Mouse (Mus musculus) 416B (cell line): Measurements from ENCODE around the gene Ascl5.

Experiments used
- DNase-seq: peaks from one replicate; pipeline ENCODE4 v3.0.0; 2011; ENCODE audit warnings: low read depth

Ascl5 gene

GRCm38 (mm10) chr1:136050312-136051012 is at the start of gene Ascl5:
TSS of gene Ascl5 (plus strand) at chr1:136050804.
- DNase-seq, result peak; percentile 54

- DNase-seq, result no peak
Observed at GRCm38 (mm10) chr1:136001438-136001837, 49.2 kb upstream of the Ascl5 start.

GRCm38 (mm10) chr1:136006292-136006748 is 44.3 kb upstream of the Ascl5 start, which contains the start of gene Igfn1:
TSS of gene Igfn1 (minus strand) at chr1:136006342.
- DNase-seq, result no peak

GRCm38 (mm10) chr1:136007211-136008158 is 43.1 kb upstream of the Ascl5 start, which contains the start of gene Tmem9:
TSS of gene Tmem9 (plus strand) at chr1:136008150.
- DNase-seq, result peak; percentile 5

GRCm38 (mm10) chr1:136008159-136008533 is 42.5 kb upstream of the Ascl5 start:
- no peak for DNase-seq

- peak; percentile 28 for DNase-seq
Observed at GRCm38 (mm10) chr1:136010247-136010646, 40.4 kb upstream of the Ascl5 start.

GRCm38 (mm10) chr1:136013513-136013912 is 37.1 kb upstream of the Ascl5 start:
- DNase-seq, result no peak

- DNase-seq, result peak; percentile 85
Observed at GRCm38 (mm10) chr1:136014796-136015502, 35.7 kb upstream of the Ascl5 start.

- no peak for DNase-seq
Observed at GRCm38 (mm10) chr1:136017307-136017706, 33.3 kb upstream of the Ascl5 start.

GRCm38 (mm10) chr1:136017907-136018313 is 32.7 kb upstream of the Ascl5 start:
- DNase-seq, result peak; percentile 83

- DNase-seq, result peak; percentile 6
Observed at GRCm38 (mm10) chr1:136018390-136019189, 32.0 kb upstream of the Ascl5 start.

- no peak for DNase-seq
Observed at GRCm38 (mm10) chr1:136030201-136030600, 20.4 kb upstream of the Ascl5 start.

- DNase-seq, result no peak
Observed at GRCm38 (mm10) chr1:136031697-136032096, 18.9 kb upstream of the Ascl5 start.

- no peak for DNase-seq
Observed at GRCm38 (mm10) chr1:136032961-136033360, 17.6 kb upstream of the Ascl5 start.

- no peak for DNase-seq
Observed at GRCm38 (mm10) chr1:136038746-136039538, 11.7 kb upstream of the Ascl5 start.

GRCm38 (mm10) chr1:136040452-136040851 is 10.2 kb upstream of the Ascl5 start:
- DNase-seq, result no peak

- DNase-seq, result no peak
Observed at GRCm38 (mm10) chr1:136040874-136041273, 9.7 kb upstream of the Ascl5 start.

- DNase-seq, result peak; percentile 43
Observed at GRCm38 (mm10) chr1:136045774-136046173, 4.8 kb upstream of the Ascl5 start.

- peak; percentile 32 for DNase-seq
Observed at GRCm38 (mm10) chr1:136047432-136047831, 3.2 kb upstream of the Ascl5 start.

GRCm38 (mm10) chr1:136047894-136048293 is 2.7 kb upstream of the Ascl5 start:
- no peak for DNase-seq

GRCm38 (mm10) chr1:136051013-136051315 is 360 bp downstream of the Ascl5 start:
- no peak for DNase-seq
